Mouse (Mus musculus) liver, adult 2 months (tissue): ENCODE results near the gene Zbtb42.

Source experiments
- CTCF ChIP-seq: fragments of 200-500 bp; IDR thresholded peaks from 2 replicates; pipeline ENCODE4 v1.5.1; 2011; ENCODE audit warnings: low read depth, low read length, control low read depth
- POLR2A ChIP-seq: fragments of 200-500 bp; IDR thresholded peaks from 2 replicates; pipeline ENCODE4 v1.6.1; 2011; ENCODE audit warnings: low read length, control low read depth; ENCODE audit not compliant: insufficient read depth; ENCODE audit errors: extremely low read depth

- TF ChIP-seq CTCF (no peak), POLR2A (no peak)
These were observed 20.0 kb upstream of the Zbtb42 start for GRCm38 (mm10) chr12:112658619-112659018.
